Mouse (Mus musculus) liver, adult 2 months (tissue): ENCODE data around the gene C5ar1.

Source experiments
- CTCF ChIP-seq: fragments of 200-500 bp; IDR thresholded peaks from 2 replicates; pipeline ENCODE4 v1.5.1; 2011; ENCODE audit warnings: low read depth, low read length, control low read depth
- POLR2A ChIP-seq: fragments of 200-500 bp; IDR thresholded peaks from 2 replicates; pipeline ENCODE4 v1.6.1; 2011; ENCODE audit warnings: low read length, control low read depth; ENCODE audit not compliant: insufficient read depth; ENCODE audit errors: extremely low read depth

DNA sequence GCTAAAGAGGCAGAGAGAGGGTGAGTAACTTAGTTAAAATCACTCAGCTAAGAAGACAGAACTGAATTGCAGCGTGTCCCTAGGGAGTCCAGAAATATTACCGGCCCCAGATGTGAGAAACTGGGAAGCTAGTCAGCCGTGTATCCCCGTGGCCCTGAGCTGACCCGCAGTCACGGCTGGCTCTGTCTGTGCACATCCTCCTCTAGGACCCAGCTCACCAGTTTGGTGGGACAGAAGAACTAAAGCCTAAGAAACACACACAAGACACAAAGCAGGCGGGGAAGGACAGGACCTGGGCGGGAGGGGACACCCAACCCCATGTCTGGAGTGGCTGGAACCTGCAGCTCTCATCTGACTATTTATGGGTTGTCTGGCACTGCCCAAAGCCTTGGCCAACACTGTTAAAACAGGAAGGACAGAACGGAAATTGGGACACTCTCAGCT, 19.8 kb downstream of the C5ar1 start:
- TF ChIP-seq CTCF, result no peak
- no peak for TF ChIP-seq POLR2A
